Mouse (Mus musculus): ENCODE results near the gene Mtch1. TPM values are rescaled to one million over a fixed set of nuclear protein-coding genes. Genes with fewer than 3 reads are reported as not detected.

The Mtch1 gene
- total RNA-seq, 2 experiments from 2014 or later, result 220 TPM

- no peak for DNase-seq (ENCODE audit: low spot score)
- intact Hi-C loops (cut with DNase I), result no loop called here
These were observed 65.3 kb downstream of the Mtch1 start for GRCm38 (mm10) chr17:29282216-29282952.

Other genes starting within 250 kb of the Mtch1 start
- gene Rab44, start 233.8 kb downstream of the Mtch1 start, total RNA-seq (2021), result under 1 TPM; 0.13 to 0.39 TPM
- 1 to 10 TPM; 5.1 to 5.6 TPM for gene Cpne5, start 109.8 kb downstream of the Mtch1 start, total RNA-seq (2021)
- 10 to 100 TPM; 29.0 to 29.6 TPM for gene Ppil1, start 83.7 kb downstream of the Mtch1 start, total RNA-seq (2021)
- gene BC004004, start 79.1 kb downstream of the Mtch1 start, total RNA-seq (2021), result 100 to 1,000 TPM; 192 to 222 TPM
- 10 to 100 TPM; 32.6 to 45.8 TPM for gene Pi16, start 30.3 kb downstream of the Mtch1 start, total RNA-seq (2021)
- gene Fgd2, start 13.0 kb upstream of the Mtch1 start, total RNA-seq (2021), result 1 to 10 TPM; 1.8 to 2.7 TPM
- 10 to 100 TPM; 22.1 to 32.7 TPM for gene Pim1, start 142.8 kb upstream of the Mtch1 start, total RNA-seq (2021)
- not detected for gene Gm17657, start 201.7 kb upstream of the Mtch1 start, total RNA-seq (2021)
- 10 to 100 TPM; 12.7 to 13.3 TPM for gene Tbc1d22b, start 201.9 kb upstream of the Mtch1 start, total RNA-seq (2021)
- not detected for gene Tmem217, start 204.5 kb upstream of the Mtch1 start, total RNA-seq (2021)

Data from heart, postnatal 25 days (tissue).